Mouse (Mus musculus): ENCODE data around the gene Slc25a47. TPM values are rescaled to one million over a fixed set of nuclear protein-coding genes. Genes with fewer than 3 reads are reported as not detected.

Gene Slc25a47
- polyA plus RNA-seq, 1 experiment from 2014 or later, result 4.3 TPM

- Histone ChIP-seq H3K9ac (ENCODE audit: low read length) (no peak overlapping the region), H3K4me3 (ENCODE audit: low read depth, low read length) (no peak overlapping the region), H3K36me3 (ENCODE audit: control insufficient read depth, insufficient read depth, low read length) (peaks cover 18% of the 10 kb centered on the region; the same call in 1 of the 2 replicates), H3K27me3 (ENCODE audit: control insufficient read depth, insufficient read depth, low read length) (no peaks in the 10 kb centered on the region), H3K9me3 (ENCODE audit: control insufficient read depth, low read length) (no peaks in the 10 kb centered on the region), H3K27ac (replicated peaks) (no peak overlapping the region), H3K4me1 (replicated peaks; ENCODE audit: control insufficient read depth, insufficient read depth) (no peaks in the 10 kb centered on the region), H3K4me2 (replicated peaks; ENCODE audit: low read depth) (no peak overlapping the region)
- TF ChIP-seq EP300 (optimal IDR thresholded peaks at IDR 0.05) (no peak), CTCF (IDR thresholded peaks at IDR 0.05; ENCODE audit: low read depth) (no peak)
- DNase-seq (ENCODE audit: low spot score) (peak; percentile 42), ATAC-seq (ENCODE audit: low FRiP score, low TSS enrichment) (peak; percentile 79)
- WGBS, result 49% methylated on average over 4 of the region's 4 CpGs
Measured at GRCm38 (mm10) chr12:108887077-108887476, 51.2 kb downstream of the Slc25a47 start.

- DNase-seq (ENCODE audit: low spot score) (no peak), ATAC-seq (ENCODE audit: low FRiP score, low TSS enrichment) (no peak)
- H3K9me3 ChIP-seq (ENCODE audit: control insufficient read depth, low read length), result no peaks in the 10 kb centered on the region
- WGBS, result 69% methylated on average over 4 of the region's 4 CpGs
- H3K36me3 ChIP-seq (ENCODE audit: control insufficient read depth, insufficient read depth, low read length), result peaks cover 18% of the 10 kb centered on the region; the same call in 1 of the 2 replicates
- H3K4me1 ChIP-seq (replicated peaks; ENCODE audit: control insufficient read depth, insufficient read depth), result no peaks in the 10 kb centered on the region; the same call in 1 of the 2 replicates
- peak overlapping the region; percentile 13; the same call in 1 of the 2 replicates for H3K27ac ChIP-seq (replicated peaks)
- no peaks in the 10 kb centered on the region for H3K27me3 ChIP-seq (ENCODE audit: control insufficient read depth, insufficient read depth, low read length)
- no peak overlapping the region for H3K4me2 ChIP-seq (replicated peaks; ENCODE audit: low read depth)
- H3K9ac ChIP-seq (ENCODE audit: low read length), result no peak overlapping the region
- no peak for TF ChIP-seq CTCF (IDR thresholded peaks at IDR 0.05; ENCODE audit: low read depth)
- no peak for TF ChIP-seq EP300 (optimal IDR thresholded peaks at IDR 0.05)
- no peak overlapping the region for H3K4me3 ChIP-seq (ENCODE audit: low read depth, low read length)
Measured at GRCm38 (mm10) chr12:108888632-108889031, 52.8 kb downstream of the Slc25a47 start.

- no peak for TF ChIP-seq EP300 (optimal IDR thresholded peaks at IDR 0.05)
- TF ChIP-seq CTCF (IDR thresholded peaks at IDR 0.05; ENCODE audit: low read depth), result no peak
- WGBS, result 16% methylated on average over 12 of the region's 12 CpGs
- Histone ChIP-seq H3K9me3 (ENCODE audit: control insufficient read depth, low read length) (no peaks in the 10 kb centered on the region), H3K27me3 (ENCODE audit: control insufficient read depth, insufficient read depth, low read length) (no peaks in the 10 kb centered on the region), H3K36me3 (ENCODE audit: control insufficient read depth, insufficient read depth, low read length) (no peaks in the 10 kb centered on the region; the same call in 1 of the 2 replicates), H3K27ac (replicated peaks) (peak within 1 kb of the TSS; percentile 74), H3K4me1 (replicated peaks; ENCODE audit: control insufficient read depth, insufficient read depth) (no peaks in the 10 kb centered on the region; the same call in 1 of the 2 replicates), H3K4me3 (ENCODE audit: low read depth, low read length) (peak within 1 kb of the TSS; percentile 92), H3K4me2 (replicated peaks; ENCODE audit: low read depth) (peak within 1 kb of the TSS; percentile 92), H3K9ac (ENCODE audit: low read length) (peak within 1 kb of the TSS; percentile 75)
- ATAC-seq (ENCODE audit: low FRiP score, low TSS enrichment) (no peak), DNase-seq (ENCODE audit: low spot score) (peak; percentile 50)
Measured at GRCm38 (mm10) chr12:108892989-108893714, 57.3 kb downstream of the Slc25a47 start, which contains the start of gene Wdr25. Gene Wdr25 (plus strand): TSS chr12:108893631.

GRCm38 (mm10) chr12:108893715-108894431 lies 58.0 kb downstream of the Slc25a47 start, which contains the start of gene Wars:
Gene Wars (minus strand): TSS chr12:108894174.
- peak within 1 kb of the TSS; percentile 75 for H3K9ac ChIP-seq (ENCODE audit: low read length)
- ATAC-seq (ENCODE audit: low FRiP score, low TSS enrichment) (peak; percentile 99), DNase-seq (ENCODE audit: low spot score) (peak; percentile 97)
- H3K9me3 ChIP-seq (ENCODE audit: control insufficient read depth, low read length), result no peaks in the 10 kb centered on the region
- WGBS, result under 1% methylated on average over 54 of the region's 58 CpGs
- peaks cover 2% of the 10 kb centered on the region; the same call in 1 of the 2 replicates for H3K36me3 ChIP-seq (ENCODE audit: control insufficient read depth, insufficient read depth, low read length)
- H3K4me1 ChIP-seq (replicated peaks; ENCODE audit: control insufficient read depth, insufficient read depth), result no peaks in the 10 kb centered on the region; the same call in 1 of the 2 replicates
- no peaks in the 10 kb centered on the region for H3K27me3 ChIP-seq (ENCODE audit: control insufficient read depth, insufficient read depth, low read length)
- H3K4me2 ChIP-seq (replicated peaks; ENCODE audit: low read depth), result peak within 1 kb of the TSS; percentile 92
- peak within 1 kb of the TSS; percentile 74 for H3K27ac ChIP-seq (replicated peaks)
- peak within 1 kb of the TSS; percentile 92 for H3K4me3 ChIP-seq (ENCODE audit: low read depth, low read length)
- peak; percentile 3; the same call in 1 of the 2 replicates for TF ChIP-seq CTCF (IDR thresholded peaks at IDR 0.05; ENCODE audit: low read depth)
- no peak for TF ChIP-seq EP300 (optimal IDR thresholded peaks at IDR 0.05)

GRCm38 (mm10) chr12:108894432-108894816 lies 58.6 kb downstream of the Slc25a47 start:
- H3K9me3 ChIP-seq (ENCODE audit: control insufficient read depth, low read length), result no peaks in the 10 kb centered on the region
- peak overlapping the region; percentile 77 for H3K4me2 ChIP-seq (replicated peaks; ENCODE audit: low read depth)
- TF ChIP-seq CTCF (IDR thresholded peaks at IDR 0.05; ENCODE audit: low read depth), result no peak
- no peak for TF ChIP-seq EP300 (optimal IDR thresholded peaks at IDR 0.05)
- WGBS, result 2% methylated on average over 7 of the region's 7 CpGs
- ATAC-seq (ENCODE audit: low FRiP score, low TSS enrichment) (no peak), DNase-seq (ENCODE audit: low spot score) (no peak)
- no peaks in the 10 kb centered on the region for H3K27me3 ChIP-seq (ENCODE audit: control insufficient read depth, insufficient read depth, low read length)
- H3K4me1 ChIP-seq (replicated peaks; ENCODE audit: control insufficient read depth, insufficient read depth), result no peaks in the 10 kb centered on the region; the same call in 1 of the 2 replicates
- peaks cover 2% of the 10 kb centered on the region; the same call in 1 of the 2 replicates for H3K36me3 ChIP-seq (ENCODE audit: control insufficient read depth, insufficient read depth, low read length)
- H3K27ac ChIP-seq (replicated peaks), result no peak overlapping the region; the same call in 1 of the 2 replicates
- peak overlapping the region; percentile 70 for H3K9ac ChIP-seq (ENCODE audit: low read length)
- peak overlapping the region; percentile 92 for H3K4me3 ChIP-seq (ENCODE audit: low read depth, low read length)
